Mouse (Mus musculus) limb, embryonic 10.5 days (tissue): Measurements from ENCODE around the gene Pmel. TPM values are rescaled to one million over a fixed set of nuclear protein-coding genes. Genes with fewer than 3 reads are reported as not detected.
A peak's percentile ranks its signal among the peaks of the same experiment; 100 is the strongest.

Experiments
- DNase-seq: peaks from one replicate; pipeline ENCODE4 v3.0.0-alpha.2; 2017; ENCODE audit warnings: low spot score
- H3K27ac ChIP-seq: fragments of 300-500 bp; sonication (generic); 2 replicates; pipeline ENCODE4 v1.5.1; 2016; ENCODE audit warnings: mild to moderate bottlenecking
- H3K27me3 ChIP-seq: fragments of 300-500 bp; sonication (generic); 2 replicates; pipeline ENCODE4 v1.6.1; 2016; ENCODE audit warnings: low read depth, mild to moderate bottlenecking; ENCODE audit not compliant: poor library complexity, severe bottlenecking
- H3K36me3 ChIP-seq: fragments of 300-500 bp; sonication (generic); 2 replicates; pipeline ENCODE4 v1.6.1; 2016; ENCODE audit warnings: mild to moderate bottlenecking, moderate library complexity
- H3K4me1 ChIP-seq: fragments of 300-500 bp; sonication (generic); 2 replicates; pipeline ENCODE4 v1.6.1; 2016
- H3K4me3 ChIP-seq: fragments of 300-500 bp; sonication (generic); 2 replicates; pipeline ENCODE4 v1.5.1; 2016; ENCODE audit warnings: mild to moderate bottlenecking, moderate library complexity
- H3K9me3 ChIP-seq: fragments of 300-500 bp; sonication (generic); replicated peaks from 2 replicates; pipeline ENCODE4 v1.6.1; 2016; ENCODE audit warnings: mild to moderate bottlenecking
- WGBS: fragments of 180-500 bp; shearing (Covaris S2); methylation state at CpG from one replicate; pipeline ENCODE4 v1.1.7; 2016; 5-methylcytosine and 5-hydroxymethylcytosine counted together
- polyA plus RNA-seq: library from polyadenylated mRNA; unstranded; fragments of >200 nt; fragmentation: Nextera tagmentation; extraction: Ambion mirVana; gene quantifications from 2 replicates; pipeline ENCODE4 v1.2.1, GENCODE M21; 2016

Pmel gene
- polyA plus RNA-seq, 1 experiment from 2014 or later: 0.25 TPM

DNA sequence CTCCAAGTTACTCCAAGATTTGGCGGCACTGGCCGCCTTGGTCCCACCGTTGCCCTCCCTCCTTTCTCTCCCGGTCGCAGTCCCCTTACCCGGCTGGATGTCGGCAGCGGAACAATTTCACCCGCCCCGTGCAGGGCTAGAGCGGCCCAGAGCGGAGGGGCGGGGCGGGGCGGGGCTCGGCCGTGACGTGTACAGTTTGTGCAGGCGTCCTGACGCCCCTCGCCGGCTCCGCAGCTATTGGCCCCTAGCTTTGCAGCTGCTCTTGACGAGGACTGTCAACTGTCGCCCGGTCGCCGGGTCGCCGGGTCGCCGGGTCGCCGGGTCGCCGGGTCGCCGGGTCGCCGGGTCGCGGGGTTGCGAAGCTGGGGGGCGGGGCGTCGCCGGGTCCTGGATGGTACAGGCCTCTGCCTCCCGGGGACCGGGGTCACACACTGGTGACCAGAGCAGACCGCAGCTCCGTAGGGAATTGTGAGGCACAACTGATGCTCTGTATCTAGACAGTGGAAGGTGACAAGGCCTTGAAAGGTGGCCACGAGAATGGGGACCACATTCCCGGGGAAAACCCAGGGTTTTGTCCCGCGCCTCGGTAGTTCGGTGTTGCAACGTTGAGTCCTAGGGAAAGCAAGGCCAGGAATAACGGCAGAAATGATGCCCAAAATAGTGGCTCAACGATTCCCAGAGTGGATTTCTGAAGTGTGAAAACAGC, 30.1 kb upstream of the Pmel start, which contains the start of gene Suox:
Gene Suox (minus strand): TSS at position 311 of the 706 bp plus-strand sequence.
- under 1% methylated on average over 57 of the region's 60 CpGs for WGBS
- no peaks in the 10 kb centered on the region for H3K9me3 ChIP-seq
- H3K4me1 ChIP-seq: peaks cover 25% of the 10 kb centered on the region
- peaks cover 15% of the 10 kb centered on the region for H3K36me3 ChIP-seq
- DNase-seq: peak; percentile 96
- peak within 1 kb of the TSS; percentile 75 for H3K27ac ChIP-seq
- H3K27me3 ChIP-seq: no peaks in the 10 kb centered on the region; the same call in 1 of the 2 replicates
- peak within 1 kb of the TSS; percentile 81 for H3K4me3 ChIP-seq

DNA sequence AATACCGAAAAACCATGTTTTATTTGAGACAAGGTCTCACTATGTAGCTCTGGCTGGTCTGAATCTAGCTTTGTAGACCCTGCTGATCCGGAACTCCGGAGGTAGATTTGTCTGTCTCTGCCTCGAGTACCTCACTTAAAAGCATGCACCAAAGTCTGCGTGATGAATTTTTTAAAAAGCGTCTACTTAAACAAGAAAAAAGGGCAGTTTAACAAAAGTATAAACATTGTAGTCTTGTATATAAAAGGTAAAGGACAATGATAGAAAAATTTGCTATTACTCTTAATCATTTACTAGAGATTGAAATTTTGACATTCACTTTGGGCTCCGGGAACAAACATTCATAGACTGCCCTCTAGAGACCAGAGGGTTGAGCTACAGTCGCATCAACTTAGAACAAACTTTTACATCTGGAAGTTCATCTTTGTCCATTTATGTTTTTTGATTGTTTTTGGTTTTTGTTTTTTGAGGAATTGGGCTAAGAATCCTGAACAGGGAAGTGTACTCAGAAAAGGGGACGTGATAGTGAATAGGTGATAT, 29.5 kb upstream of the Pmel start:
- Histone ChIP-seq H3K27me3 (no peaks in the 10 kb centered on the region; the same call in 1 of the 2 replicates), H3K27ac (no peak overlapping the region), H3K4me3 (peak overlapping the region; percentile 81), H3K4me1 (peaks cover 21% of the 10 kb centered on the region), H3K36me3 (peaks cover 22% of the 10 kb centered on the region), H3K9me3 (no peaks in the 10 kb centered on the region)
- WGBS: 4% methylated on average over 9 of the region's 9 CpGs
- no peak for DNase-seq

DNA sequence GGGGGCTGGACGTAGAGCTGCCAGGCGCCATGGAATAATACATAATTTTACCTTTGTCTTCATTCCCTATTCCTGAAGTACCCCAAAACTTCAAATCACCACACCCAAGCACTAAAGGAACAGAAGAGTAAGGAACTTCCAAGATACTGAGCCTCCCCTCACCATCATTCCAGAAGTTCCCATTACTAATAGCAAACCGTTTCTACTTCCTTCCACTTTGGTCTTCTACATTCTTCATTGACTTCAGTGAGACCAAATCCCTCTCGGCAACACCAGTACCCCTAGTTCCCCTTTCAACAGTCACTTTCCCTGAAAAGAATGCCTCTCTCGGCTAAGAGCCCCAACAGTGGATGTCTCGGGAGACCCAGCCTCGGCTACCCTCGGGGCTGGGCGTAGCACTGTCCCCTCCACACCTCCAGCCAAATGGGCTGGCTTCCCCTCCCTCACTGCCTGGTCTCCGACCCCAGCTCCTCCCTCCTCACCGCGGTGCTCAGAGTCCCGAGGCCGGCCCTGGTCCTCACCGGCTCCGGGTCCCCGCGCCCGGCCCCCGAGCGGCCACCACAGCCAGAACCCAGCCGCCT, 8.5 kb upstream of the Pmel start:
- H3K4me3 ChIP-seq: peak overlapping the region; percentile 94
- H3K36me3 ChIP-seq: peaks cover 43% of the 10 kb centered on the region
- H3K27ac ChIP-seq: peak overlapping the region; percentile 96
- H3K4me1 ChIP-seq: peaks cover 15% of the 10 kb centered on the region; the same call in 1 of the 2 replicates
- no peak for DNase-seq
- H3K9me3 ChIP-seq: no peaks in the 10 kb centered on the region
- 3% methylated on average over 22 of the region's 22 CpGs for WGBS
- no peaks in the 10 kb centered on the region for H3K27me3 ChIP-seq

DNA sequence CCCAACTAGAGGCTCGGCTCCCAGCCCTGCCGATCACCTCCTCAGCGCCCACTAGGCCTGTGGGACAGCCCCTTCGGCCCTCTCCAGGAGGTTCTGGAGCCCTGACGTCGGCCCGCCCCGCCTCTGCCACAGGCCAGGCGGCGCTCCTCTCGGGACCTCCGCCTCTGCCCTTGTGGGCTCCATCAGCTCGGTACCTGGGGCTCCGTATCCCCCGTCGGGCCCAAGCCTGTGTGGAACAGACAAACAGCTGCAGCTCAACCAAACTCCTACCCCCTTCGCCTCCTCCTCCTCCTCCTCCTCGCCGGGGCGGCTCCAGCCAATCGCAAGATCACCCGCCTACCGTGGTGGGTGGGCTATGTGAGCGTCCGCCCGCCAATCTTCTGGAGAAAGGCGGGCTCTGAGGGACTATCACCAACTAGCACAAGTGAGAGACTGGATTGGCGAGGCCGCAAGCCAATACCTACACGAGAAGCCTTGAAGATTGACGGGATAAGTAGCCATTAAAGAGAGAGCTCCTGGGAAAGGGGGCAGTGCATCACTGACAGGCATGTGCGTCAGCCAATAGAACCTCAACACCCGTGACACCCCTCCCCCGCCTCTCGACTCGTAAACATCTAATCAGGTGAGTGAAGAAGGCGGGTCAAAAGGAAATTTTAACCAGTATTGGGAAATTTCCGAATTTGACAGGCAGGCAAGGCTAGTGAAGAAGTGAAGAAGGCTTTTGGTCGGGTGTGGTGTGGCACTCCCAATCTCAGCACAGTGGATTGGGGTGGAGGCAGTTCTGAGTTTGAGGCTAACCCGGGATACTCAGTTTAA, 7.8 kb upstream of the Pmel start, which contains the start of gene Rab5b:
Gene Rab5b (minus strand): TSS at position 273 of the 816 bp plus-strand sequence.
- Histone ChIP-seq H3K4me1 (peaks cover 15% of the 10 kb centered on the region; the same call in 1 of the 2 replicates), H3K36me3 (peaks cover 45% of the 10 kb centered on the region), H3K4me3 (peak within 1 kb of the TSS; percentile 94), H3K27ac (peak within 1 kb of the TSS; percentile 96), H3K9me3 (no peaks in the 10 kb centered on the region), H3K27me3 (no peaks in the 10 kb centered on the region)
- DNase-seq: peak; percentile 96
- under 1% methylated on average over 40 of the region's 40 CpGs for WGBS

DNA sequence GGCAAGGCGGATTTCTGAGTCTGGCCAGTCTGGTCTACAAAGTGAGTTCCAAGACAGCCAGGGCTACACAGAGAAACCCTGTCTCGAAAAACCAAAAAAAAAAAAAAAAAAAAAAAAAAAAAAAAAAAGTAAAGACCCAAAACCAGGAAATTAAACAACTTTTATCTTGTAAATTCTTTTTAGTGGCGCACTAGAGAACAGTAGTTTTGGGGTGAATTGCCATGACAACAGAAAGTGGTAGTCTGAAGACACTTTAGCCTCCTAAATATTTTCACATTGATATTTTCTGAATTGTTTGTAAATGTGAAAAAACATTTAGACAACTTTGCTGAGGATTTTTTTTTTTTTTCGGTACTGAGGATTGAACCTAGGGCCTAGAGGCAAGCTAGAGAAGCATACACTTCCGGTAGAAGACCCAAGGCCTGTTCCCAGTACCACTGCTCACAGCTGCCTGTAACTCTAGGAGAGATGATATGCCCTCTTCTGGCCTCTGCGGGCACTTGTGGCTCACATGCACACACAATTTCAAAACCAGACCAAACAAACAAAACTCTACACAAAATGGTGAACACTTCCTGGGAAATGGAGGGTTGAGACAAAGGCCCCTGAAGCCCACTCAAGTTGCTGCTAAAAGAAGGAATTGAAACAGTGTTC, 6.8 kb upstream of the Pmel start:
- Histone ChIP-seq H3K4me3 (no peak overlapping the region; the same call in 1 of the 2 replicates), H3K9me3 (no peaks in the 10 kb centered on the region), H3K27me3 (no peaks in the 10 kb centered on the region), H3K36me3 (peaks cover 55% of the 10 kb centered on the region), H3K4me1 (peaks cover 15% of the 10 kb centered on the region), H3K27ac (peak overlapping the region; percentile 96; the same call in 1 of the 2 replicates)
- 90% methylated on average over 6 of the region's 6 CpGs for WGBS
- no peak for DNase-seq

DNA sequence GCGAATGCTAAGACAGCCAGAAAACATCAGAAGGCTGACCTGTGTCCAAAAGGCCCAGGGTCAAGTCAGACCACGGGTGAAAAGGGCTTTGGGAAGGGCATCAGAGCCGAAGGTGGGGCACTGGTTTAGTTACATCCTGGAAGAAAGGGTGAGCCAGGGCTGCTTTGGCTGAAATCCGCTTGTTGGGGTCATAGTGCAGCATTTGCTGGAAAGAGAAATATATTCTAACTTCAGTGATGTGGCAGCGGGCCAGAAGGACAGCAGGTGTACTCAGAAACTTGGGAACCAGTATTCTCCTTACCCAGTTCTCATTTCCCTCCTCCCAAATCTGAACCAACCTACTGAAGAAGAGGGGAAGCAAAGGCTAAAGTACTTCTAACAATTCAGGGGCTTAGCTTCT, 5.0 kb upstream of the Pmel start:
- no peaks in the 10 kb centered on the region for H3K9me3 ChIP-seq
- H3K4me3 ChIP-seq: no peak overlapping the region
- no peak overlapping the region for H3K27ac ChIP-seq
- 91% methylated on average over 5 of the region's 5 CpGs for WGBS
- H3K27me3 ChIP-seq: no peaks in the 10 kb centered on the region
- peaks cover 61% of the 10 kb centered on the region for H3K36me3 ChIP-seq
- peaks cover 29% of the 10 kb centered on the region for H3K4me1 ChIP-seq
- no peak for DNase-seq

DNA sequence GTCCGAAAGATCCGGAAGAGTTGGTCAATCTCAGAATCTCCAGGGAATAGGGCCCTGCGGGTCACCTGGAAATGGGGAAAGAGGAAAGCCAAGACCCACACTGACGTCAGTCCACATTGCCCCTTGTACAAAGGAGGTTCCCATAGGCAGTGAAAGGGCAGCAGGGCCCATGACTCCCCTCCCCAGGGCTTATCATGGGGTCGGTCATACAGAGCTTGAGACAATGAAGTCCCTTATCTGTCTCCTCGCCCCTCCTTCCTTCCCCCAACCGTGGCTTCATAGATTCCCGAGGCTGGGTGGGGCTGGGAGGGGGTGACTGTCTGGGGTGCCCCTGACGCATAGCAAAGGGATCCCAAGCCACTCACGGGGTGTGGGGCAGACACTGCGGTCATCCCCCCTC, 4.4 kb upstream of the Pmel start:
- Histone ChIP-seq H3K4me1 (peaks cover 30% of the 10 kb centered on the region), H3K4me3 (no peak overlapping the region), H3K36me3 (peaks cover 61% of the 10 kb centered on the region), H3K27ac (no peak overlapping the region), H3K9me3 (no peaks in the 10 kb centered on the region), H3K27me3 (no peaks in the 10 kb centered on the region)
- DNase-seq: no peak
- 88% methylated on average over 11 of the region's 11 CpGs for WGBS

DNA sequence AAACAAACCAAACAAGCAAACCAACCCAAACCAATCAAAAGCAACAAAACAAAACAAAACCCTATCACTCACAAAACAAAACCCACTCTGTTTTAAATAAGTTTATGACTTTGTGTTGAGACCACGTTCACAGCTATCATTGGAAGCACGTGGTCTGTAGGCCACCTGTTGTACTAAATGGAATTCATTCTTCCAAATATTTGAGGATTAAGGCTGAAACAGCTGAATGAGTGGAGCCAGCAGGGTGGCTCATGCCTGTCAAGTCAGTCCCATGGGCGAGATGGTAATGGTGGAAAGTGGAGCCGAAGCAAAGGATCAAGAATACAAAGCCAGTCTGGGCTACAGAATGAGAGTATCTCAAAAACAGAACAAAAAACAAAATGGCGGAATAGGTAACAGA, 3.3 kb upstream of the Pmel start:
- no peak for DNase-seq
- WGBS: 96% methylated on average over 5 of the region's 5 CpGs
- H3K27ac ChIP-seq: no peak overlapping the region
- H3K36me3 ChIP-seq: peaks cover 61% of the 10 kb centered on the region
- H3K27me3 ChIP-seq: no peaks in the 10 kb centered on the region
- H3K4me3 ChIP-seq: no peak overlapping the region
- no peaks in the 10 kb centered on the region for H3K9me3 ChIP-seq
- peaks cover 30% of the 10 kb centered on the region for H3K4me1 ChIP-seq

DNA sequence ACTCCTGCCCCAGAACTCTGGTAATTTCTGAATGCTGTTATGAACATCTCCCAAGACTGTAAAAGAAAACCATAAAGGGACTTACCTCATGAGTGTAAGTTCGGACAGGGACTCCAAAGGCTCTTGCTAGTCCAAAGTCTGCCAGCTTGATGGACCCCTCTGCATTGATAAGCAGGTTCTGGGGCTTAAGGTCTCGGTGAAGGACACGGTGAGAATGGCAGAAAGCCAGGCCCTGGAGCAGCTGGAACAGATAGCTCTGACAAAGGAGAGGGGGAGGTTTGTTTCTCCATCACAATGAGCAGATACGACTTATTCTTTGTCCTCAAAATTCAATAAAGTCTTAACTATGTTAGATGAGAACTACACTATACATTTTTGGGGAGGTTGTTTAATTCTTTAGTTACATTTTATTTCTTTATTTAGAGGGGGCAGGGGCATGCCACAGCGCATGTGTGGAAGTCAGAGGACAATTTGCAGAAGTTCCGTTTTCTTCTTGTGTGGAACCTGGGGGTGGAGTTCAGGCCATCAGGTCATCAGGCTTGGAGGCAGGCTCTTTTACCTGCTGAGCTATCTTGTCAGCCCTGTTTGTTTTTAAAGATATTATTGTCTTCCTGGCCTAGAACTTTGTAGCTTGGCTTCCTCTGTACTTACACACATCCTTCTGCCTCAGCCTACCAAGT, 1.5 kb upstream of the Pmel start:
- H3K4me1 ChIP-seq: peaks cover 27% of the 10 kb centered on the region
- H3K27me3 ChIP-seq: no peaks in the 10 kb centered on the region
- peaks cover 59% of the 10 kb centered on the region for H3K36me3 ChIP-seq
- no peak overlapping the region for H3K27ac ChIP-seq
- no peak for DNase-seq
- H3K4me3 ChIP-seq: no peak overlapping the region
- no peaks in the 10 kb centered on the region for H3K9me3 ChIP-seq
- 94% methylated on average over 6 of the region's 6 CpGs for WGBS

DNA sequence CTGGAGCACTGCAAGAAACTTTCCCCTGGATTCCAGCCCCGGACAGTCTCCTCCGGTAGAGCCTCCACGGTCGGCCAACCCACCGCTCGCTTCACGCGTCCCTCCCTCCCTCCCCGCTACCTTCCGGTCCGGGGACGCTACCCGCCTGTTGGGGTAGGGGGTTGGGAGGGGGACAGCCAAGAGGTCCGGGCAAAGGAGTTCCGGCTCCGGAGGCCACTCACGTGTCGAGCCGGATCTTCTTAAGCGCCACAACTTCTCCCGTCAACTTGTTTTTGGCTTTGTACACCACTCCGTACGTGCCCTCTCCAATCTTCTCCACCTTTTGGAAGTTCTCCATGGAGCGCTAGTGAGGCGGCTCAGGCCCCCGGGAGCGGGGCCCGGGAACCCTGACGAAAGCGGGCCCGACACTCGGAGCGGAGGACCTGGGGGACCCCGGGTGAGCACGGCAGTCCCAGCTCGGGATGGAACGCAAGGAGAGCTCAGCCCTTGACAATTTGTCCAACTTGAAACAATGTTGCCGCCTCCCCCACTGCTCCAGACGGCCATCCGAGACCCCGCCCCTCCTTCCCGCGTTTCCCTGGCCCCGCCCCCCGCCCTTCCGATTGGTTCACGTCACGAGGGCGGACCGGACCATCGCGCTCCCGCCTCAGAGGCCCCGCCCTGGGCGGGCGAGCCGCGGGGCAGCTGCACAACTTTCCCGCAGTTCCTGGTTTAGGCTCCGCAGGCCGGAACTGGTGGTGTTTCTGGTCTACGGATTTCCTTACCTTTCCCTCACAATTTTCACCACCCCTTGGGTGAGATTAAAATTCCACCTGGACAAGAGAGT, 709 bp downstream of the Pmel start, which contains the start of gene Cdk2:
Gene Cdk2 (minus strand): TSS at position 541 of the 826 bp plus-strand sequence.
- peaks cover 38% of the 10 kb centered on the region for H3K36me3 ChIP-seq
- peak within 1 kb of the TSS; percentile 97 for H3K27ac ChIP-seq
- peaks cover 27% of the 10 kb centered on the region for H3K4me1 ChIP-seq
- peak within 1 kb of the TSS; percentile 95 for H3K4me3 ChIP-seq
- H3K9me3 ChIP-seq: no peaks in the 10 kb centered on the region
- peak; percentile 97 for DNase-seq
- H3K27me3 ChIP-seq: no peaks in the 10 kb centered on the region
- WGBS: under 1% methylated on average over 62 of the region's 62 CpGs

DNA sequence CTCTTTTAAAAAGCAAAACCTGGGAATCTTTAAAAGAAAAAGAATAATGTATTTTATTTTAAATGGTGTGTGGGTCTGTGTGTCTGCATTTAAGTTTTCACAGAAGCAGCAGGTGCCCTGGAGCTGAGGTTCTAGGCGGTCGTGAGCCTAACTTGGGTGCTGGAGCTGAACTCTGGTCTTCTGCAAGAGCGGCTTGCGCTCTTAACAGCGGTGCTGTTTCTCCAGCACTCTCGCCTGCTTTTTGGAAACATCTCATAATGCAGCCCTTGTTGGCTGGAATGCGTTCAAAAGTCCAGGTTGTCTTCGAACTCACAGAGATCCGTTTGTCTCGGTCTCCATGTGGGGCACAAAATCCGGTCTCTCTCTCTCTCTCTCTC, 1.3 kb downstream of the Pmel start:
- Histone ChIP-seq H3K27me3 (no peaks in the 10 kb centered on the region), H3K4me1 (peaks cover 27% of the 10 kb centered on the region), H3K36me3 (peaks cover 32% of the 10 kb centered on the region), H3K9me3 (no peaks in the 10 kb centered on the region), H3K4me3 (peak overlapping the region; percentile 95), H3K27ac (peak overlapping the region; percentile 97)
- WGBS: 12% methylated on average over 11 of the region's 11 CpGs
- peak; percentile 45 for DNase-seq
